Mouse (Mus musculus) embryonic facial prominence, embryonic 11.5 days (tissue): ENCODE measurements around the gene Lrfn3. TPM values are rescaled to one million over a fixed set of nuclear protein-coding genes. Genes with fewer than 3 reads are reported as not detected.

Source experiments
- ATAC-seq: fragments of 200-750 bp; cut with Nextera tagmentation; replicated peaks from 2 replicates; pipeline ENCODE4 v1.8.0; 2017; ENCODE audit warnings: low read depth; ENCODE audit not compliant: insufficient number of reproducible peaks, low FRiP score, low TSS enrichment
- DNase-seq: peaks from one replicate; pipeline ENCODE4 v3.0.0-alpha.2; 2015; ENCODE audit warnings: low spot score
- H3K27ac ChIP-seq: fragments of 300-500 bp; sonication (generic); replicated peaks from 2 replicates; pipeline ENCODE4 v1.5.1; 2014; ENCODE audit warnings: mild to moderate bottlenecking, low read depth, low read length, control low read depth
- H3K27me3 ChIP-seq: fragments of 300-500 bp; sonication (generic); 2 replicates; pipeline ENCODE4 v1.6.1; 2014; ENCODE audit warnings: mild to moderate bottlenecking, low read length, moderate library complexity, mixed read lengths; ENCODE audit not compliant: control insufficient read depth, insufficient read depth
- H3K36me3 ChIP-seq: fragments of 300-500 bp; sonication (generic); replicated peaks from 2 replicates; pipeline ENCODE4 v1.6.1; 2014; ENCODE audit warnings: low read depth, mild to moderate bottlenecking, low read length, moderate library complexity, mixed read lengths; ENCODE audit not compliant: control insufficient read depth, insufficient read depth
- H3K4me1 ChIP-seq: fragments of 300-500 bp; sonication (generic); 2 replicates; pipeline ENCODE4 v1.6.1; 2014; ENCODE audit warnings: low read length, mixed read lengths; ENCODE audit not compliant: control insufficient read depth, insufficient read depth
- H3K4me2 ChIP-seq: fragments of 300-500 bp; sonication (generic); 2 replicates; pipeline ENCODE4 v1.6.1; 2014; ENCODE audit warnings: low read depth, mild to moderate bottlenecking, control low read depth, low read length, moderate library complexity
- H3K4me3 ChIP-seq: fragments of 300-500 bp; sonication (generic); 2 replicates; pipeline ENCODE4 v1.5.1; 2014; ENCODE audit warnings: low read depth, low read length, control low read depth
- H3K9ac ChIP-seq: fragments of 300-500 bp; sonication (generic); replicated peaks from 2 replicates; pipeline ENCODE4 v1.6.1; 2014; ENCODE audit warnings: mild to moderate bottlenecking, control low read depth, low read length
- H3K9me3 ChIP-seq: fragments of 300-500 bp; sonication (generic); replicated peaks from 2 replicates; pipeline ENCODE4 v1.6.1; 2016; ENCODE audit warnings: mild to moderate bottlenecking, low read length, inconsistent platforms, mixed read lengths; ENCODE audit not compliant: control insufficient read depth
- WGBS: fragments of 180-500 bp; shearing (Covaris S2); extraction: QIAGEN DNeasy Blood & Tissue Kit; methylation state at CpG from one replicate; pipeline ENCODE4 v1.1.7; 2014; 5-methylcytosine and 5-hydroxymethylcytosine counted together
- polyA plus RNA-seq: library from polyadenylated mRNA; unstranded; fragments of >200 nt; fragmentation: Nextera tagmentation; extraction: Ambion mirVana; gene quantifications from 2 replicates; pipeline ENCODE4 v1.2.1, GENCODE M21; 2014

Lrfn3 gene
- polyA plus RNA-seq, 1 experiment from 2014 or later, result 5.1 TPM

GRCm38 (mm10) chr7:30336384-30336783, 26.2 kb downstream of the Lrfn3 start:
- H3K4me2 ChIP-seq, result no peak overlapping the region

GRCm38 (mm10) chr7:30335688-30336087, 26.9 kb downstream of the Lrfn3 start:
- ATAC-seq, result no peak
- H3K9ac ChIP-seq, result no peak overlapping the region
- 82% methylated on average over 6 of the region's 6 CpGs for WGBS
- H3K27me3 ChIP-seq, result peaks cover 2% of the 10 kb centered on the region; the same call in 1 of the 2 replicates
- H3K4me3 ChIP-seq, result no peak overlapping the region
- no peak overlapping the region for H3K4me2 ChIP-seq
- no peak overlapping the region for H3K27ac ChIP-seq
- no peaks in the 10 kb centered on the region for H3K4me1 ChIP-seq
- no peak for DNase-seq
- no peaks in the 10 kb centered on the region for H3K36me3 ChIP-seq
- H3K9me3 ChIP-seq, result no peaks in the 10 kb centered on the region

More at GRCm38 (mm10) chr7:30336384-30336783, 26.2 kb downstream of the Lrfn3 start:
- Histone ChIP-seq H3K27ac (no peak overlapping the region), H3K27me3 (peaks cover 2% of the 10 kb centered on the region; the same call in 1 of the 2 replicates), H3K4me1 (no peaks in the 10 kb centered on the region), H3K36me3 (no peaks in the 10 kb centered on the region), H3K9ac (no peak overlapping the region), H3K4me3 (no peak overlapping the region), H3K9me3 (no peaks in the 10 kb centered on the region)
- 2% methylated on average over 9 of the region's 9 CpGs for WGBS
- DNase-seq, result peak; percentile 91
- no peak; the same call in 1 of the 2 replicates for ATAC-seq

GRCm38 (mm10) chr7:30334563-30334962, 28.0 kb downstream of the Lrfn3 start:
- Histone ChIP-seq H3K4me2 (no peak overlapping the region), H3K27me3 (peaks cover 2% of the 10 kb centered on the region; the same call in 1 of the 2 replicates), H3K4me1 (no peaks in the 10 kb centered on the region), H3K9me3 (no peaks in the 10 kb centered on the region), H3K27ac (no peak overlapping the region), H3K36me3 (no peaks in the 10 kb centered on the region), H3K9ac (no peak overlapping the region), H3K4me3 (no peak overlapping the region)
- ATAC-seq, result no peak
- no peak for DNase-seq
- WGBS, result 58% methylated on average over 5 of the region's 5 CpGs

GRCm38 (mm10) chr7:30333436-30333835, 29.1 kb downstream of the Lrfn3 start:
- Histone ChIP-seq H3K27me3 (peaks cover 2% of the 10 kb centered on the region; the same call in 1 of the 2 replicates), H3K4me3 (no peak overlapping the region), H3K36me3 (no peaks in the 10 kb centered on the region), H3K4me1 (no peaks in the 10 kb centered on the region), H3K9me3 (no peaks in the 10 kb centered on the region), H3K27ac (no peak overlapping the region), H3K9ac (no peak overlapping the region), H3K4me2 (no peak overlapping the region)
- ATAC-seq (no peak), DNase-seq (no peak)
- WGBS, result 80% methylated on average over 4 of the region's 4 CpGs

- no peaks in the 10 kb centered on the region for H3K4me1 ChIP-seq
- H3K4me3 ChIP-seq, result no peak overlapping the region
- no peak overlapping the region for H3K9ac ChIP-seq
- peaks cover 2% of the 10 kb centered on the region; the same call in 1 of the 2 replicates for H3K27me3 ChIP-seq
- no peak overlapping the region for H3K4me2 ChIP-seq
- ATAC-seq (no peak), DNase-seq (no peak)
- no peaks in the 10 kb centered on the region for H3K9me3 ChIP-seq
- H3K36me3 ChIP-seq, result no peaks in the 10 kb centered on the region
- H3K27ac ChIP-seq, result no peak overlapping the region
- 66% methylated on average over 18 of the region's 18 CpGs for WGBS
Measured at GRCm38 (mm10) chr7:30332622-30333259, 29.8 kb downstream of the Lrfn3 start.

- WGBS, result 4% methylated on average over 13 of the region's 13 CpGs
- peaks cover 2% of the 10 kb centered on the region; the same call in 1 of the 2 replicates for H3K27me3 ChIP-seq
- DNase-seq (peak; percentile 94), ATAC-seq (peak; percentile 80)
- H3K9ac ChIP-seq, result no peak overlapping the region
- no peak overlapping the region for H3K27ac ChIP-seq
- H3K4me3 ChIP-seq, result no peak overlapping the region
- no peaks in the 10 kb centered on the region for H3K4me1 ChIP-seq
- no peak overlapping the region; the same call in 1 of the 2 replicates for H3K4me2 ChIP-seq
- H3K36me3 ChIP-seq, result no peaks in the 10 kb centered on the region
- no peaks in the 10 kb centered on the region for H3K9me3 ChIP-seq
Measured at GRCm38 (mm10) chr7:30331887-30332286, 30.7 kb downstream of the Lrfn3 start.

GRCm38 (mm10) chr7:30328379-30328778, 34.2 kb downstream of the Lrfn3 start:
- H3K27me3 ChIP-seq, result no peaks in the 10 kb centered on the region
- DNase-seq (no peak), ATAC-seq (no peak)
- H3K4me2 ChIP-seq, result no peak overlapping the region
- H3K9ac ChIP-seq, result no peak overlapping the region
- no peaks in the 10 kb centered on the region for H3K4me1 ChIP-seq
- H3K9me3 ChIP-seq, result no peaks in the 10 kb centered on the region
- H3K4me3 ChIP-seq, result no peak overlapping the region
- WGBS, result 57% methylated on average over 10 of the region's 10 CpGs
- H3K36me3 ChIP-seq, result no peaks in the 10 kb centered on the region
- no peak overlapping the region for H3K27ac ChIP-seq

- Histone ChIP-seq H3K4me2 (no peak overlapping the region), H3K9me3 (no peaks in the 10 kb centered on the region), H3K27me3 (no peaks in the 10 kb centered on the region), H3K4me1 (no peaks in the 10 kb centered on the region), H3K27ac (no peak overlapping the region), H3K9ac (no peak overlapping the region), H3K4me3 (no peak overlapping the region), H3K36me3 (no peaks in the 10 kb centered on the region)
- ATAC-seq (no peak), DNase-seq (no peak)
- WGBS, result 66% methylated on average over 15 of the region's 15 CpGs
Measured at GRCm38 (mm10) chr7:30327140-30327539, 35.4 kb downstream of the Lrfn3 start.
